Mouse (Mus musculus) megakaryocyte, embryonic 14.5 days (primary cell): ENCODE measurements around the gene Vsx1.

Source experiments
- FLI1 ChIP-seq: IDR thresholded peaks from 2 replicates; pipeline ENCODE4 v1.6.1; 2012; ENCODE audit warnings: low read length, inconsistent platforms, mixed read lengths
- GATA1 ChIP-seq: IDR thresholded peaks from 3 replicates; pipeline ENCODE4 v1.6.1; 2012; ENCODE audit warnings: mixed read lengths, low read length, inconsistent platforms, borderline replicate concordance

- TF ChIP-seq GATA1 (no peak), FLI1 (no peak)
Observed at GRCm38 (mm10) chr2:150637702-150638369, 51.3 kb downstream of the Vsx1 start.
